Mouse (Mus musculus) skeletal muscle tissue, adult 2 months (tissue): ENCODE measurements around the gene Ooep.

Experiments used
- DNase-seq: peaks from one replicate; pipeline ENCODE4 v3.0.0-alpha.2; 2012; ENCODE audit warnings: low read depth, low spot score

The Ooep gene

GRCm38 (mm10) chr9:78378113-78378785 is at the start of gene Ooep:
Ooep (minus strand) TSS chr9:78378725.
- DNase-seq, result no peak

GRCm38 (mm10) chr9:78428185-78428584 is 49.7 kb upstream of the Ooep start:
- no peak for DNase-seq

- no peak for DNase-seq
These were observed 48.8 kb upstream of the Ooep start for GRCm38 (mm10) chr9:78427362-78427781.

GRCm38 (mm10) chr9:78401596-78401995 is 23.1 kb upstream of the Ooep start:
- no peak for DNase-seq

GRCm38 (mm10) chr9:78400570-78400969 is 22.0 kb upstream of the Ooep start:
- no peak for DNase-seq

- no peak for DNase-seq
These were observed 18.0 kb upstream of the Ooep start for GRCm38 (mm10) chr9:78396517-78396916.

- DNase-seq, result no peak
These were observed 17.3 kb upstream of the Ooep start, which contains the start of gene Ddx43 for GRCm38 (mm10) chr9:78395630-78396351. Ddx43 (plus strand) TSS chr9:78395777.

- no peak for DNase-seq
These were observed 16.7 kb upstream of the Ooep start for GRCm38 (mm10) chr9:78395244-78395629.

GRCm38 (mm10) chr9:78394602-78395001 is 16.1 kb upstream of the Ooep start:
- no peak for DNase-seq

- DNase-seq, result no peak
These were observed 15.2 kb upstream of the Ooep start for GRCm38 (mm10) chr9:78393741-78394140.

- DNase-seq, result no peak
These were observed 11.5 kb upstream of the Ooep start for GRCm38 (mm10) chr9:78389981-78390380.

- DNase-seq, result no peak
These were observed 8.4 kb upstream of the Ooep start for GRCm38 (mm10) chr9:78386947-78387346.

GRCm38 (mm10) chr9:78385893-78386292 is 7.4 kb upstream of the Ooep start:
- no peak for DNase-seq

- no peak for DNase-seq
These were observed 979 bp downstream of the Ooep start for GRCm38 (mm10) chr9:78377546-78377945.

GRCm38 (mm10) chr9:78375486-78375885 is 3.0 kb downstream of the Ooep start:
- DNase-seq, result no peak

- no peak for DNase-seq
These were observed 3.6 kb downstream of the Ooep start for GRCm38 (mm10) chr9:78374885-78375389.

GRCm38 (mm10) chr9:78374397-78374796 is 4.1 kb downstream of the Ooep start:
- no peak for DNase-seq

GRCm38 (mm10) chr9:78372827-78373504 is 5.6 kb downstream of the Ooep start:
- DNase-seq, result no peak

- no peak for DNase-seq
These were observed 7.1 kb downstream of the Ooep start for GRCm38 (mm10) chr9:78371441-78371840.

GRCm38 (mm10) chr9:78369786-78370185 is 8.7 kb downstream of the Ooep start:
- no peak for DNase-seq

GRCm38 (mm10) chr9:78369349-78369748 is 9.2 kb downstream of the Ooep start:
- DNase-seq, result no peak

- no peak for DNase-seq
These were observed 9.7 kb downstream of the Ooep start for GRCm38 (mm10) chr9:78368671-78369293.
